Mouse (Mus musculus): Measurements from ENCODE around the gene Sv2c. TPM values are rescaled to one million over a fixed set of nuclear protein-coding genes. Genes with fewer than 3 reads are reported as not detected.

Gene Sv2c
- polyA plus RNA-seq, 1 experiment: 0.17 TPM

GRCm38 (mm10) chr13:96052755-96053154 is 79.6 kb downstream of the Sv2c start:
- no peak for DNase-seq (ENCODE audit: low spot score)

- DNase-seq (ENCODE audit: low spot score): no peak
Observed at GRCm38 (mm10) chr13:96045396-96045795, 87.0 kb downstream of the Sv2c start.

- no peak for DNase-seq (ENCODE audit: low spot score)
Observed at GRCm38 (mm10) chr13:96040275-96041042, 91.9 kb downstream of the Sv2c start.

- no peak for DNase-seq (ENCODE audit: low spot score)
Observed at GRCm38 (mm10) chr13:96039536-96039935, 92.8 kb downstream of the Sv2c start.

GRCm38 (mm10) chr13:96030368-96031223 is 101.8 kb downstream of the Sv2c start:
- DNase-seq (ENCODE audit: low spot score): peak; percentile 28

GRCm38 (mm10) chr13:96023858-96024257 is 108.5 kb downstream of the Sv2c start:
- DNase-seq (ENCODE audit: low spot score): no peak

- DNase-seq (ENCODE audit: low spot score): no peak
Observed at GRCm38 (mm10) chr13:96015516-96015915, 116.9 kb downstream of the Sv2c start.

GRCm38 (mm10) chr13:96010861-96011511 is 121.4 kb downstream of the Sv2c start:
- DNase-seq (ENCODE audit: low spot score): no peak

GRCm38 (mm10) chr13:96008975-96009374 is 123.4 kb downstream of the Sv2c start:
- no peak for DNase-seq (ENCODE audit: low spot score)

GRCm38 (mm10) chr13:96008154-96008553 is 124.2 kb downstream of the Sv2c start:
- DNase-seq (ENCODE audit: low spot score): no peak

GRCm38 (mm10) chr13:96003539-96003938 is 128.8 kb downstream of the Sv2c start:
- no peak for DNase-seq (ENCODE audit: low spot score)

- DNase-seq (ENCODE audit: low spot score): no peak
Observed at GRCm38 (mm10) chr13:96002475-96002874, 129.9 kb downstream of the Sv2c start.

GRCm38 (mm10) chr13:95999396-95999795 is 133.0 kb downstream of the Sv2c start:
- no peak for DNase-seq (ENCODE audit: low spot score)

- no peak for DNase-seq (ENCODE audit: low spot score)
Observed at GRCm38 (mm10) chr13:95997294-95997693, 135.1 kb downstream of the Sv2c start.

- no peak for DNase-seq (ENCODE audit: low spot score)
Observed at GRCm38 (mm10) chr13:95994705-95995703, 137.4 kb downstream of the Sv2c start.

- DNase-seq (ENCODE audit: low spot score): no peak
Observed at GRCm38 (mm10) chr13:95988181-95988580, 144.2 kb downstream of the Sv2c start.

GRCm38 (mm10) chr13:95987147-95987546 is 145.2 kb downstream of the Sv2c start:
- DNase-seq (ENCODE audit: low spot score): no peak

GRCm38 (mm10) chr13:95986375-95986774 is 146.0 kb downstream of the Sv2c start:
- DNase-seq (ENCODE audit: low spot score): no peak

- no peak for DNase-seq (ENCODE audit: low spot score)
Observed at GRCm38 (mm10) chr13:95975225-95975624, 157.2 kb downstream of the Sv2c start.

GRCm38 (mm10) chr13:95974106-95974505 is 158.3 kb downstream of the Sv2c start:
- no peak for DNase-seq (ENCODE audit: low spot score)

GRCm38 (mm10) chr13:95973368-95973958 is 158.9 kb downstream of the Sv2c start:
- DNase-seq (ENCODE audit: low spot score): peak; percentile 35
